In the genomic region with DNA sequence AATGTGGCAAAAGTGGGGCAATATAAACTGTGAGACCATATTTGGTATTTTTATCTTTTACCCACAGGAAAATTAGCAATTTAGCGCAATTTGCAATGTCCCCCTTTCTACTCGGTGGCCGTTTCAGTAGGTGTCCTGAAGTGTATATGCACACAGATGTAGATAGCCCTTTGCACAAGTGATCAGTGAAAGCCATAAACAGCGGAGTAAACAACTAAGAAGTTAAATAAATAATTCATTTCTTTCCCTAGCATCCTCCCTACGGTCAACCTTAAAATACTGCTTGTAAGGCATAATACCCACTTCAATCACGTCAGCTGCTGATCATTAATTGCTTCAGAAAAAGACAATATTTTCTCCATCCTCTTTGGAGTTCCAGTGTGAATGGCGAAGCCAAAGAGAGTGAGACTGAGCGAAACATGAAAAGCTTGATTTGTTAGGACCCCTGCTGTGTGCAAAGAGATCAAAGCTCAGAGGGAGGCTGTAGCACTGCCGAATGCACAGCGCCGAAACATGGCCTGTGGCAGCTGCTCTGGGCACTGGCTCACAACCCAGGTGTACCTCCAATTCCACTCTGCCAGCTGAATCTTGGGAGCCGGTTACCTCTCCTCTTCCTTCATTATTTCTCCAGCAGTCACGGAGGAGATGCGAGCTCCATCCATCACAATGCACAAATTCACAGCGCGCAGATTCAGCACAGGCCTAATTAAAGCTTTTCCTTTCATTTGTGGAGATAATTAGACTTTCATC, we compare ENCODE assay signal across 11 mouse cellular contexts.
DNase-seq lines count a peak whose midpoint lies in the region; ATAC-seq lines count a peak whose summit lies in the region.
"Had no signal": no experiment of that assay in that cellular context is flagged by ENCODE, and none has a peak within 500 bp of the region (broad histone marks: within the 10 kb centered on the region; RNA-seq: fewer than 3 reads in every experiment).

No protein-coding gene starts in this region.

- no peak for ATAC-seq in cerebellum, adult (ENCODE audit: insufficient number of reproducible peaks, low FRiP score, low TSS enrichment)
- peak; percentile 93 for ATAC-seq in forebrain, embryonic 11.5 days (replicated peaks; ENCODE audit: low FRiP score)
- peak; percentile 82 for ATAC-seq in neural tube, embryonic 11.5 days (ENCODE audit: insufficient read depth, low FRiP score, low TSS enrichment)
- ATAC-seq: intestine, embryonic 15.5 days had no signal

- no peaks in the 10 kb centered on the region for H3K4me1 ChIP-seq in forebrain, embryonic 11.5 days (replicated peaks; ENCODE audit: control insufficient read depth, insufficient read depth, low read length)
- H3K4me1 ChIP-seq in neural tube, embryonic 11.5 days (ENCODE audit: control insufficient read depth, insufficient read depth, low read length): peaks cover 6% of the 10 kb centered on the region; the same call in 1 of the 2 replicates
- H3K4me1 ChIP-seq: intestine, embryonic 15.5 days; stomach, embryonic 15.5 days had no signal

- H3K4me3 ChIP-seq in forebrain, embryonic 11.5 days (ENCODE audit: low read depth, low read length): no peak overlapping the region
- no peak overlapping the region for H3K4me3 ChIP-seq in neural tube, embryonic 11.5 days (ENCODE audit: low read depth, low read length)
- H3K4me3 ChIP-seq: intestine, embryonic 15.5 days; lung, embryonic 15.5 days; stomach, embryonic 15.5 days had no signal

- WGBS in forebrain, embryonic 11.5 days: 11% methylated on average over 16 of the region's 16 CpGs
- 12% methylated on average over 16 of the region's 16 CpGs for WGBS in neural tube, embryonic 11.5 days

- peak overlapping the region; percentile 34; the same call in 1 of the 2 replicates for H3K4me2 ChIP-seq in forebrain, embryonic 11.5 days (ENCODE audit: low read depth, low read length, severe bottlenecking)
- H3K4me2 ChIP-seq in neural tube, embryonic 11.5 days (ENCODE audit: low read depth): peak overlapping the region; percentile 21; the same call in 1 of the 2 replicates
- H3K4me2 ChIP-seq: intestine, embryonic 15.5 days; lung, embryonic 15.5 days; stomach, embryonic 15.5 days had no signal

- H3K27ac ChIP-seq in forebrain, embryonic 11.5 days (ENCODE audit: low read depth, low read length): peak overlapping the region; percentile 55; the same call in 1 of the 2 replicates
- H3K27ac ChIP-seq in neural tube, embryonic 11.5 days (ENCODE audit: low read depth, low read length): no peak overlapping the region
- H3K27ac ChIP-seq: intestine, embryonic 15.5 days; lung, embryonic 15.5 days; stomach, embryonic 15.5 days had no signal

- DNase-seq in cerebellum, postnatal 14 days: peak; percentile 25 to 56
- peak; percentile 83 for DNase-seq in forebrain, embryonic 11.5 days (ENCODE audit: low spot score)
- DNase-seq in hindlimb bud, embryonic 11.5 days (ENCODE audit: extremely low spot score, low read depth, low spot score): peak; percentile 52
- DNase-seq in neural tube, embryonic 11.5 days (ENCODE audit: low spot score): peak; percentile 26
- no peak for DNase-seq in heart, postnatal 4 days
- no peak for DNase-seq in kidney, postnatal 4 days
- no peak for DNase-seq in lung, postnatal 14 days

- no peak overlapping the region for H3K9ac ChIP-seq in forebrain, embryonic 11.5 days (ENCODE audit: low read length)
- H3K9ac ChIP-seq in neural tube, embryonic 11.5 days (ENCODE audit: low read length): no peak overlapping the region
- H3K9ac ChIP-seq: intestine, embryonic 15.5 days; lung, embryonic 15.5 days; stomach, embryonic 15.5 days had no signal

- H3K9me3 ChIP-seq in forebrain, embryonic 11.5 days (ENCODE audit: control insufficient read depth, low read length): no peaks in the 10 kb centered on the region
- no peaks in the 10 kb centered on the region for H3K9me3 ChIP-seq in neural tube, embryonic 11.5 days (ENCODE audit: control insufficient read depth, low read length)
- H3K9me3 ChIP-seq: intestine, embryonic 15.5 days; lung, embryonic 15.5 days; stomach, embryonic 15.5 days had no signal

- H3K27me3 ChIP-seq in forebrain, embryonic 11.5 days (ENCODE audit: control insufficient read depth, insufficient read depth, low read length): no peaks in the 10 kb centered on the region; the same call in 1 of the 2 replicates
- H3K27me3 ChIP-seq in neural tube, embryonic 11.5 days (ENCODE audit: control insufficient read depth, insufficient read depth, low read length): no peaks in the 10 kb centered on the region
- H3K27me3 ChIP-seq: intestine, embryonic 15.5 days; lung, embryonic 15.5 days; stomach, embryonic 15.5 days had no signal

- H3K36me3 ChIP-seq in forebrain, embryonic 11.5 days (ENCODE audit: control insufficient read depth, insufficient read depth, low read length): no peaks in the 10 kb centered on the region
- no peaks in the 10 kb centered on the region for H3K36me3 ChIP-seq in neural tube, embryonic 11.5 days (ENCODE audit: control insufficient read depth, insufficient read depth, low read length)
- H3K36me3 ChIP-seq: intestine, embryonic 15.5 days; lung, embryonic 15.5 days; stomach, embryonic 15.5 days had no signal

Comparison
In these comparisons a context has a peak if more than half of its experiments do, and no peak if none do; other contexts are left out.
1. DNase-seq: peak in cerebellum, postnatal 14 days (2 of 2), forebrain, embryonic 11.5 days (single experiment), hindlimb bud, embryonic 11.5 days (single experiment) and neural tube, embryonic 11.5 days (single experiment); none in heart, postnatal 4 days (single experiment), kidney, postnatal 4 days (0 of 2) and lung, postnatal 14 days (single experiment).